Mouse (Mus musculus) adrenal gland, postnatal 10 days (tissue): Measurements from ENCODE around the gene Golph3l. TPM values are rescaled to one million over a fixed set of nuclear protein-coding genes. Genes with fewer than 3 reads are reported as not detected.
"Not testable (repeated sequence)": the region's sequence is repeated elsewhere in the genome, so short reads cannot be mapped to it uniquely, and the experiment has no call there.

ENCODE experiments used
- DNase-seq: peaks from one replicate; pipeline ENCODE4 v3.0.0; 2021; ENCODE audit warnings: mixed read lengths
- long read RNA-seq, 2 experiments: library from polyadenylated mRNA; stranded (forward); transcript quantifications; one replicate each; pipeline ENCODE4 v2.0.0; 2021
- total RNA-seq, 2 experiments: library from RNA; stranded (reverse); gene quantifications; 2 replicates each; pipeline ENCODE4 v1.2.3; 2021

Gene Golph3l
- 10 to 100 TPM; 31.9 to 35.4 TPM for total RNA-seq
- long read RNA-seq, experiment 1, transcript Golph3l-207 (5 exons, 2,836 nt): major isoform, 12 of 16 reads
- long read RNA-seq, experiment 1, partial matches to known transcripts: 2 of 16 reads
- long read RNA-seq, experiment 1, other reads (novel, unspliced or antisense): 1 of 16 reads
- long read RNA-seq, experiment 2, transcript Golph3l-207 (5 exons, 2,836 nt): major isoform, 16 of 17 reads
- long read RNA-seq, experiment 2, partial matches to known transcripts: 0 of 17 reads
- long read RNA-seq, experiment 2, other reads (novel, unspliced or antisense): 1 of 17 reads

GRCm38 (mm10) chr3:95588604-95589086, at the start of gene Golph3l:
TSS of gene Golph3l (plus strand) at chr3:95588934.
- DNase-seq: peak; percentile 94

GRCm38 (mm10) chr3:95538936-95539335, 49.8 kb upstream of the Golph3l start:
- no peak for DNase-seq

GRCm38 (mm10) chr3:95539837-95540236, 48.9 kb upstream of the Golph3l start:
- DNase-seq: no peak

GRCm38 (mm10) chr3:95541186-95541585, 47.5 kb upstream of the Golph3l start:
- DNase-seq: not testable (repeated sequence)

- DNase-seq: no peak
These were observed 46.6 kb upstream of the Golph3l start for GRCm38 (mm10) chr3:95542171-95542570.

- DNase-seq: no peak
These were observed 45.8 kb upstream of the Golph3l start for GRCm38 (mm10) chr3:95542981-95543380.

- no peak for DNase-seq
These were observed 38.6 kb upstream of the Golph3l start for GRCm38 (mm10) chr3:95550176-95550575.

GRCm38 (mm10) chr3:95553986-95554385, 34.7 kb upstream of the Golph3l start:
- DNase-seq: peak; percentile 12

- no peak for DNase-seq
These were observed 29.3 kb upstream of the Golph3l start, which contains the start of gene Hormad1 for GRCm38 (mm10) chr3:95559437-95559836. TSS of gene Hormad1 (plus strand) at chr3:95559677.

- no peak for DNase-seq
These were observed 28.0 kb upstream of the Golph3l start for GRCm38 (mm10) chr3:95560738-95561137.

GRCm38 (mm10) chr3:95561826-95562225, 26.9 kb upstream of the Golph3l start:
- no peak for DNase-seq

- DNase-seq: no peak
These were observed 19.1 kb upstream of the Golph3l start for GRCm38 (mm10) chr3:95569585-95569984.

GRCm38 (mm10) chr3:95587754-95588603, 755 bp upstream of the Golph3l start:
- DNase-seq: no peak

- no peak for DNase-seq
These were observed 10.0 kb downstream of the Golph3l start for GRCm38 (mm10) chr3:95598734-95599133.

- no peak for DNase-seq
These were observed 12.6 kb downstream of the Golph3l start for GRCm38 (mm10) chr3:95601287-95601686.

- peak; percentile 30 for DNase-seq
These were observed 17.4 kb downstream of the Golph3l start for GRCm38 (mm10) chr3:95606096-95606495.

GRCm38 (mm10) chr3:95609195-95609594, 20.5 kb downstream of the Golph3l start:
- no peak for DNase-seq

- DNase-seq: no peak
These were observed 25.3 kb downstream of the Golph3l start for GRCm38 (mm10) chr3:95613996-95614395.

- no peak for DNase-seq
These were observed 29.8 kb downstream of the Golph3l start for GRCm38 (mm10) chr3:95618511-95618910.

- DNase-seq: no peak
These were observed 32.5 kb downstream of the Golph3l start for GRCm38 (mm10) chr3:95621241-95621640.

- DNase-seq: not testable (repeated sequence)
These were observed 33.7 kb downstream of the Golph3l start for GRCm38 (mm10) chr3:95622421-95622820.

- DNase-seq: no peak
These were observed 34.8 kb downstream of the Golph3l start for GRCm38 (mm10) chr3:95623551-95623950.

GRCm38 (mm10) chr3:95623991-95624515, 35.3 kb downstream of the Golph3l start:
- not testable (repeated sequence) for DNase-seq
